Mouse (Mus musculus) heart, postnatal 10 days (tissue): ENCODE data around the gene Nploc4. TPM values are rescaled to one million over a fixed set of nuclear protein-coding genes. Genes with fewer than 3 reads are reported as not detected.

Experiments
- DNase-seq, 2 experiments: peaks; one replicate each; pipeline ENCODE4 v3.0.0; 2021
- intact Hi-C: fragments of 180-260 bp; cut with DNase I; formaldehyde crosslinking; loops from one replicate; pipeline ENCODE4 v1.15.1; 2025
- total RNA-seq, 2 experiments: library from RNA; stranded (reverse); gene quantifications; 2 replicates each; pipeline ENCODE4 v1.2.3; 2021

Nploc4 gene
- total RNA-seq: 10 to 100 TPM; 53.9 to 59.6 TPM

DNA sequence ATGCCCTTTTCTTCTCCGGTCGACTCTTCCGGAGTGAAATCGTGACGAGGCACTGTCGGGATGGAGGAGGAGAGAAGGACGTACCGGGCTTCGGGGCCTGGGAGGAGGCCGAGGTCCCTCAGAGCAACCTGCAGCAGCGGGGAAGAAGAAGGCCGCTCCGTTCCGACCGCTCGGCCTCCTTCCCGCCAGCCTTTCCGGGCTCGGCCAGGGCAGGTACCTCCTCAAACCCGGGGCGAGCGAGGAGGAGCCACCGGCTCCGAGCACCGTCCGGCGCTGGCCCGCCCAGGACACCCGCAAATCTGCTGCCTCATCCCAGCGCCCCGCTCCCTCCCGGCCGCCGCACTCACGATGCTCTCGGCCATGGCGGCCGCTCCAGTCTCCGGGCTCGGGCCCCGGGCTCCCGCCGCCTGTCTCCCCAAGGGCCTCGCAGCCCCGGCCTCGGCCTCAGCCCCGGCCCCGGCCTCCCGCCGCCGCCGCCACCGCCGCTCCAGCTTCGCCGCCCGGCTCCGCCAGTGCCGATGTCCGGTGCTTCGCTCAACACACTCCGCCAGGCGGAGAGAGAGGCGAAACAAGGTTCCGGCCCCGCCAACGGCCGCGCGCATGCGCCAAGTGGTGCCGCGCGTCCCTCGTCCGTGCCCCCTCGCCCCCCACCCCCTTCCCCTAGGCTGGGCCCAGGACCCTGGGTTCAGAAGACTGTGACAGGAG is at the start of gene Nploc4:
Nploc4 (minus strand) TSS at position 557 of the 705 bp plus-strand sequence.
- intact Hi-C loops: no loop called here
- DNase-seq: peak; percentile 93 to 95

DNA sequence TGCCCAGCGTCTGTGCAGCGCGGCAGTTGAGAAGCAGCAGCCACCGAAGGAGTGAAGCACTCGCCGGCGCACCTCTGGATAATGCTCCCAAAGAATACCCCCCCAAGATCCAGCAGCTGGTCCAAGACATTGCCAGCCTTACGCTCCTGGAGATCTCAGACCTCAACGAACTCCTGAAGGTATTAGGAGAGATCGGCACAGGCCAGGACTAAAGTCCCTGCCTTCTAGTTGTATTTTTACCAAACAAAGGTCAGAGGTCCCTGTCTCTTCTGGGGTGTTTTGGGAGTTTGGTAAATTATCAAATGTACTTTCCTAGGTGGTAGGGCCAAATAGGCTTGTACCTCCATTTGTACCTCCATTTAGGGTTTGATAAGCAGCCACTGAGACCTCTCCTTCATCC is 47.7 kb upstream of the Nploc4 start:
- DNase-seq: no peak
- intact Hi-C loops: loop anchor here (5.0 kb wide), 1 partner anchor 292 kb away; no protein-coding TSS in a partner anchor

DNA sequence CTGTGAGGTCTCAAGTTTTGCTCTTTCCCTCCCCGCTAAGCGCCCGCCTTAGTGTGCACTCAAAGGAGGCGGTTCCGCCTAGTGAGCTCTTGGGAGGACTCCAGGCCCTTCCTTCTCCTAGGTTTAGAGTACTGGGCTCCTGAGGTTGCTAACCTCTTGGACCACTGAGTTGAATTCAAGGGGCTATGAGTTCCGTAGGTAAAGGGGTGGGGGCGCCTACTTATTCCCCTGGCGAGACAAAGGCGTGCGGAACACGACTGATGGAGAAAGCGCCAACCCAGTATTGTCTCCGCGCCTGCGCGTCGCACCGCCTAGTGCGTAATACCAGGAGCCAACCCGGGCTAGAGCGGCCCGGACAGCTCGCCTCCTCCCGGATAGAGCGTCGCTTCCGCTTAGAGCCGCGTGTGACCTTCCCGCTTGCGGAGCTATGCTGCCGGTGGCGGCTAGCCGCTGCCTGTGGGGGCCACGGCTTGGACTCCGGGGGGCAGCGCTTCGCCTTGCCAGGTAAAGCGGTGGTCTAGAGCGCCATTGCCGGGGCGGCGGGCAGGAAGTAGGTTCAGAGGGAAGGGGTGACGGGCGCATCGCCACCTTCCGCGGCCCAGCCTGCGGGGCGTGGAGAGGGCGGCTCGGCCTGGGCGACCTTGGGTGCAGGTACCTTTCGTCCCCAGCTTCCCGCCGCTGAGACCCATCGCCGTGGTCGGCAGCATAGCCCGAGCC is 46.9 kb upstream of the Nploc4 start, which contains the start of gene Mrpl12:
Mrpl12 (plus strand) TSS at position 349 of the 717 bp plus-strand sequence.
- intact Hi-C loops: no loop called here
- DNase-seq: peak; percentile 93 to 94

DNA sequence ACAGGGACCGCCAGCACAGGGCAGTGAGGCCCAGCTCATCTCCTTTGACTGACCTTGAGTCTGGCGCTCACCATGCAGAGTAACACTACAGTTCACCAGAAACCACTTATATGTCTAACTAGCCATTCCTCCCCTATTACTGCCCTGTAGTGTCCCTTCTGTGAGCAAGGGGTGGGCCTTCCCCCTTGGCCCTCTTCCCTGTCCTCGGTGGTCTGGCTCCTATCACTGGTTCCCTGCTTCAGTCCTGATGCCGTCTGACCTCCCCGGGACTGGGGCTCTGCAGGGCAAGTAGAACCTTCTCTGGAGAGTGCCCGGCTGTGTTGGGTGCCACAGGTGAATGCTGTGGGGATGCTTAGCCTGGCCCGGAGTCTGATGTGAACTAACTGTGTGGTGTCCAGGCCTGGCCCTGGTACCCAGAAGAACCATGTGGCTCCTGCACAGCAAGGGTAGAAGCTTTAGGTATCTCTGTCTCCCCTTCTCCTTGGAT is 46.0 kb upstream of the Nploc4 start:
- intact Hi-C loops: no loop called here

DNA sequence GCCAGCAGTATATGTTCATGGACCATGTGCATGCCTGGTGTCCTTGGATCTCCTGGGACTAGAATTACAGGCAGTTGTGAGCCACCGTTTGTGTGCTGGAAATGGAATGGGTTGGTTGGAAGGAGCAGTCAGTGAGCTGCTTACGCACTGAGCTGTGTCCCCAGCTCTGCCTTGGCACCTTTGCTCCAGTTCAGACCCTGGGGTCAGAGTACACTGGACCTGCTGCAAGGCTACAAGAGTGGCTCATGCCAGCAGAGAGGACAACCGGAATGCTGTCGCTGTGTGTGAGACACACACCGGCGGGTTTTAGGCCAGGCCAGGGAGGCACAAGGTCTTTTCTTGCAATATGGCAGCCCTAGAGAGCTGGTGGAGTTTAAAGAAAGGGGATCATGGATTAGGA is 34.5 kb upstream of the Nploc4 start:
- intact Hi-C loops: no loop called here
- DNase-seq: no peak

More for the DNA sequence above, 46.0 kb upstream of the Nploc4 start:
- no peak for DNase-seq

DNA sequence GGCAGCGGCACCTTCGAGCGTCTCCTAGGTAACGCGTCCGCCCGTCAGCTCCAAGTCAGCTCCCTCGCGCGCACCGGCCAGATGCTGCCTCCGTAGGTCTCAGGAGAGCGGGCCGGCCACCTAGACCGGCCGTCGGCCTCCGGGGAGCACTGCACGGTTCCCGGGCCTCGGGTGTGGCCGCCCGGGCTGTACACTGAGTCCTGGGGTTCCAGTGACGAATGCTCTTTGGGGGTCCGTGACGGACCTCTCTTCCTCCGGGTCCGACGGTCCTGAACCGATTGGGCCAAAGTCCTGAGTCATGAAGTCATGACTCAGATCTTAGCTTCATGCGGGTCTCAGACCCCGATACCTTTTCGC is 30.2 kb upstream of the Nploc4 start:
- intact Hi-C loops: no loop called here
- DNase-seq: no peak

DNA sequence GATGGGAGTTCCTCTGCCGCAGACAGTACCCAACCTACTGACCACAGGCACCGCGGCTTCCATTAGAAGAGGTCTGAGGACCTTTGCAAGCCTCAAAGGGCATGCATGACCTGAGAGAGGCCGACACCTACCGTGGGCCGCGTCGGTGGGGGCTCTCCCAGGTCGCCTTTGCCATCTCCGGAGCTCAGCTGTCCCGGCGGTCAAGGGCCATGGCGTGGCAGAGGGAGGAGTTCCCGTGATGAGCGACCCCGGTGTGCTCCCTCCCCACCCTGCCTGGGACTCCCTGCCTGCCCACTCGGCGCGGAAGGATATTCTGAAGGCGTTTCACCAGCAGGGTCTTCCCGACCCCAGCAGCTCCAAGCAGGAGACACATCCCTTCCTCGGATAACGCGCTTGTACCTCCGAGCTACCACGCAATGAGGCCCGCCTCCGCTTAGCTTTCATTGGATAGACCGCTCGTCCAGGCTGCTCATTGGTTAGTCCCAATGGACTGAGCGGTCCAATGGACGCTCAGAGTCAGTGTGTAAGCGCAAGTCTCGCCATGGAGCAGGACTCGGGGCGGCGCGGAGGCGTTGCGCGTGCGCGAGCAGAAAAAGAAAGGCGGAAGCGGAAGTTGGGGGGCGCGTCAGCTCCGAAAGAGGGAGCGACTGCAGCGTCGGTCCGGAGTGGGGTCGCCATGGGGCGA is 29.7 kb upstream of the Nploc4 start, which contains the start of gene Arl16:
Arl16 (minus strand) TSS at position 557 of the 685 bp plus-strand sequence.
- DNase-seq: peak; percentile 95
- intact Hi-C loops: no loop called here

DNA sequence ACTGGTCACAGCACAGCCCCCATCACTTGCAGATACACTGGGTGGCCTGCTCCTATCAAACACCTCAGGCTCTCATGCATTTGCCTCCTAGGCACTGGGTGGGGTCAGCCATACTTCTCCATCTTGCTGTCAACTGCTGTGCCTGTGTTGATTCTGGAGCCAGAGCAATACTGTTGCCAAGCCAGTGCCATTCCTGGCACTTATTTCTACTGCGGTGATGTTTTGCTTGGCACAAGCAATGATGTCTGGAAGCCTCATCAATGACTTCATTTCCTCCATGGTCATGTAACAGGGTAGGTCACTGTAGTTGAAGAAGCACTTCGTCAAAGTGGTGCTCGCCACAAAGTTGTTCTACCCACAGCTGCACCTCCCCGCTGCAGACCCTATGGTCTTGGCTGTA is 28.0 kb upstream of the Nploc4 start:
- DNase-seq: no peak
- intact Hi-C loops: no loop called here

DNA sequence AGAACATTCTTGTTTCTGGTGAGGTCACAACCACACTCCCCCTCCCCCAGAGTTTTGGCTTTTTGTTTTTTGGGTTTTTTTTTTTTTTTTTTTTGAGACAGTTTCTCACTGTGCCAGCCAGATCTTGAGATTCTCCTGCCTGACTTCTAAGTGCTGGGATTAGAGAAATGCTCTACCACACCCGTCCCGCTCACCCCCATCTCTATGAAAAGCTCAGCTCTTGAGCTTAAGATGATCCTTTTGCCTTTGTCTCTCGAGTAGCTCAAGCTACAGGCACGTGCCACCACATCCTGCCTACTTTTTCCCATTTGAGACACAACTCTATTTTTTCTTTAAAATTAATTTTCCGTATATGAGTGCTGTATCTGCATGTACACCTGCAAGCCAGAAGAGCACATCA is 26.9 kb upstream of the Nploc4 start:
- no peak for DNase-seq
- intact Hi-C loops: no loop called here

DNA sequence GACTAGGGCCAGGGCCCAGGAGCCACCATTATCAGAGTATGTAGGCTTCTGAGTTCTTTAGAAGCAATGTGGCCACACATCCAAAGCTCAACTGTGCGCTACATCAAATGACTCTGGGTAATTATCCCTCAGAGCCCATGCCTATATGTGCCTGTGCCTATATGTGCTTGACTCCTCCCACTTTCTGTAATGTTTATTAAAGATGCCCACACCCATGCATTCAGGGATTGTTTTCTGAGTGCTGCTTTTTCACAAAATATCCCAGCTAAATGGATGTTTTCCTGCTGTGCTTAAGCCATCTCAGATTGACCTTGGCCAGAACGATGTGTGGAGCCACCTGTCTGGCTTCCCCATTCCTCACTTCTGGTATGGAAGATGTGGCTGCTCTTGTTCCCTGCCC is 26.0 kb upstream of the Nploc4 start:
- intact Hi-C loops: no loop called here
- DNase-seq: no peak

DNA sequence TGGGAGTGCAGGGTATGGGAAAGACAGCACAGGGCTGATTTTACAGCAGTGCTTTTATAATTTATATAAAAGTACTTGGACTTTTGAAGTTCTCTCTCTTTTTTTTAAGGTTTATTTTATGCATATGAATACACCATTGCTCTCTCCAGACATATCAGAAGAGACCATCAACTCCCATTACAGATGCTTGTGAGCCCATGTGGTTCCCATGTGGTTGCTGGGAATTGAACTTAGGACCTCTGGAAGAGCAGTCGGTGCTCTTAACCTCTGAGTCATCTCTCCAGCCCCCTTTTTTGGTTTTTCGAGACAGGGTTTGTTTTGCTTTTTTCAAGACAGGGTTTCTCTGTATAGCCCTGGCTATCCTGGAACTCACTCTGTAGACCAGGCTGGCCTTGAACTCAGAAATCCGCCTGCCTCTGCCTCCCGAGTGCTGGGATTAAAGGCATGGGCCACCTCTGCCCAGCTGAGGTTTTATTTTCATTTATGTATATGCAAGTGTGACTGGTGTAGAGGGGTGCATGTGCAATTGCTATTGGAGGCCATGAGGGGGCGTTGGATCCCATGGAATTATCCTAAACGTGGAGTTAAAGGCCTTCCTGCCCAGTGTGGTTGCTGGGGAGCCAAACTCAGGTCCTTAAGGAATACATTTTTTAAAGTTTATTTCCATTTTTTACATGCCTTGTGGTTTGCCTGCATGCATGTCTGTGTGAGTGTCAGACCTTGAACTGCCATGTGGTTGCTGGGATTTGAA is 21.5 kb upstream of the Nploc4 start:
- no peak for DNase-seq
- intact Hi-C loops: no loop called here

DNA sequence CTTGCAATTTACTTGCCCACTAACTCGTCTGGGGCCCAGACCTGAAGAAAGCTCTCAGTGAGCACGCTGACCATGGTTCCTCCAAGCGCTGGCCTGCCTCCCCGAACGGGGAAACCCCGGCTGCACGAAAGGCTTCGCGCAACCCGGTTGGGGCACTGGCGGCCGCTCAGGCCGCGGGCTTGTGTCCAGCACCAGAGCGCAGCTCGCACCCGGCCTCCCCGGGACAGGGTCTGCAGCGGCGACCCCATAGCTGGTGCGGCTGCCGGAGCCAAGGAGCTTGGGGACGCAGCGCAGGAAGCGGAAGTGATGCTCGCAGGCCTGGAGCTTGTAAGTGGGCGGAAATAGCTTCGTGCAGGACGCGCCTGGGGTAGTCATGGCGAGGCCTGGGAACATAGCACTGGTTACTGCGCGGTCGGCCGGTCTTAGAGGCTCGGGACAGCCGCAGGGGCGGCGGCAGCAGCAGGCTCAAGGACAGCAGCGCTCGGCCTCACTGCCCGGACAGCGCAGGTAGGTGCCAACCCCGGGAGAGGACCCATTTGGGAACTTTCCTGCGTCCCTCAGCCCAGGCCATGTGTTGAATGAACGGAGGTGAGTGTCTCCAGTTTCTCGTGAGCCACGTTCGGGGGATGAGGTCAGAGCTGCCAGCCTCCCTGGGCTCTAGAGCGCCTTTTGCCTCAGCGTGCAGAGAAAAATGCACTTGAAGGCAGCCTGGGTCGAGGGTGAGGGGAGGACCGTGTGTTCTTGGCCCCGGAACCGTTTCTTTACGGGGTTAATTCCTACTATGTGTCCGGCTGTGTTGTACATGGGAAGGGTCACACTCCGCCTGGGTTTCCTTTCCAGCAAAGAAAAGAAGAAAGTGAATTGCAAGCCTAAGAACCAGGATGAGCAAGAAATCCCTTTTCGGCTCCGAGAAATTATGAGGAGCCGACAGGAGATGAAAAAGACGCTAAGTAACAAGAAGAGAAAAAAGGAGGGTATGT is 20.6 kb upstream of the Nploc4 start, which contains the start of the genes Oxld1 and Ccdc137:
Oxld1 (minus strand) TSS at position 297 of the 980 bp plus-strand sequence.
Ccdc137 (plus strand) TSS at position 344 of the 980 bp plus-strand sequence.
- peak; percentile 87 to 89 for DNase-seq
- intact Hi-C loops: no loop called here

DNA sequence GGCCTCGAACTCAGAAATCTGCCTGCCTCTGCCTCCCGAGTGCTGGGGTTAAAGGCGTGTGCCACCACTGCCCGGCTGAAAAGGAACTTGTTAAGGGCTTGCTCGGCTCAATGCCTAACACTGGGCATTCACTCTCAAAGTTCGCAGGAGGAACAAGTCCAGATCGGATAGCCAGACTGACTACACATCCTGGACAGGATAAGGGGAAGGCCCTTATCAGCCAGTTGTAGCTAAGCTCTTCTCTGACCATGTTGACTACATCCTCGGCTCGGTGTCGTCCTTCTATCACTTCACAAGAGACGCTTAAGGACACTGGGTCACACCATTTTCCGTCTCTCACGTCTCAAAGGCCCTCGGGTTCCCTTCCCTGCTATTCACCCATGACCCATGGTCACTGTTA is 19.9 kb upstream of the Nploc4 start:
- DNase-seq: peak in 1 of 2 experiments; percentile 23

DNA sequence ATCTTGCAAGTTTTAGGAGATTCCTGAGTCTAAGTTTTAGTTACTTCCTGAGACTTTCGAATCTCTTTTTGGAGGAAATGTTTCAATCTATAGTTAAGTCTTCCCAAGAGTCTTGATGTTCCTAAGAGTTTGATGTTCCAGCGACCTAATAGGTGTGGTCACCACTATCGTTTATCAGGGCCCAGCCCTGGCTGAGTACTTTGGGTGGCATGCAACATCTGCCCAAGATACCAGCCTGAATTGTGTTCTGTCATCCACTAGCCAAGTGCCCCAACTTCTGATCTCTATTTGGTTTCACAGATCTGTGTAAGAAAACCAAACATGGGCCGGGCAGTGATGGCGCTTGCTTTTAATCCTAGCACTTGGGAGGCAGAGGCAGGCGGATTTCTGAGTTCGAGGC is 17.9 kb upstream of the Nploc4 start:
- intact Hi-C loops: no loop called here
- no peak for DNase-seq

More for the DNA sequence above, 19.9 kb upstream of the Nploc4 start:
- intact Hi-C loops: no loop called here

DNA sequence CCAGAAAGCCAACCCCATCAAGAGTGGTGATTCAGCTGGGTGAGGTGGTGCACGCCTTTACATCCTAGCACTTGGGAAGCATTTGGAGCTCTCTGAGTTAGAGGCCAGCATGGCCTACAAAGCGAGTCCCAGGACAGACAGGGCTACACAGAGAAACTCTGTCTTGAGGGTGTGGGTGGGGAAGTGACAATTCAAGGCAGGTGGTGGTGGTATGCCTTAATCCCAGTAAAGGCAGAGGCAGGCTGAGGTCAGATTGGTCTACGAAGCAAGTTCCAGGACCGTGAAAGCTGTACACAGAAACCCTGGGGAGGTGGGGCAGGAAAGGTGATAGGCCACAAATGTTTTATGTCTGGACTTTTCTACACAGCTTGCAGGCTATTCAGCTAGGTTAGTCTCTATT is 17.5 kb upstream of the Nploc4 start:
- no peak for DNase-seq
- intact Hi-C loops: no loop called here

DNA sequence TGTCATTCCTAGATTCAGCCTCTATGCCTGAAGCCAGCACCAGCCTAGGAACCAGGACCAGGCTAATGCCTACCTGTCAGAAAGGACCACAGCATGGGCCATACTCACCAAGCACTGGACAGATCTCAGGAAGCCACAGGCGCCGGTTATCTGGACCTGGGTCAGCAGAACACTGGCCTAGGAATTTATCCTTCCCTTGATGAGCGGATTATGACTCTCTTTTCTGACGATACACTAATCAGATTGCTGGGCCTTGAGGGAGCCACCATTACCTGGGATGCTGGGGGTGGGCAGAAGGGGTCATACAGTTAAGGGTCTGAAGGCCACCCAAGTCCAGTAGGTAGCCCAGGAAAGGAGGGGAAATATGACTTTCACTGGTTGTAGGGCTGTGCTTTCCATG is 15.8 kb upstream of the Nploc4 start, which contains the start of gene Pde6g:
Pde6g (minus strand) TSS at position 195 of the 400 bp plus-strand sequence.
- intact Hi-C loops: no loop called here
- DNase-seq: no peak

DNA sequence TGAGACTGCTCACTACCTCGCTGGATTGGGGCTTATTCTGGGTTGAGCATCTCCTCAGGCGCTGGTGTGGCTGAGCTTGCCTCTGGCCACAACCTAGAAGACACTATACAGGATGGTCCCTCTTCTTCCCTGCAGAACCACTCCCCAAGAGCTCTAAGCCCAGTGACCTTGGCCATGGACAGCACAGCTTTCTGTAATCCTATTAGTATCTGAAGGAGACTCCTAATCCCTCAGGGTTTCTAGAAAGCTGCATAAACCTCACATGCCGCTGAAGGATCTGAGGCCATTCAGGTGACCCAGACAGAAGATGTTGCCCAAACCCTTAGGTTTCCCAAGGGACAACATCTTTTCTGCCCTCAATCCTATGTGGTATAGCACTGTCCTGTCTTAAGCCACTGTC is 14.7 kb upstream of the Nploc4 start:
- DNase-seq: no peak
- intact Hi-C loops: no loop called here

DNA sequence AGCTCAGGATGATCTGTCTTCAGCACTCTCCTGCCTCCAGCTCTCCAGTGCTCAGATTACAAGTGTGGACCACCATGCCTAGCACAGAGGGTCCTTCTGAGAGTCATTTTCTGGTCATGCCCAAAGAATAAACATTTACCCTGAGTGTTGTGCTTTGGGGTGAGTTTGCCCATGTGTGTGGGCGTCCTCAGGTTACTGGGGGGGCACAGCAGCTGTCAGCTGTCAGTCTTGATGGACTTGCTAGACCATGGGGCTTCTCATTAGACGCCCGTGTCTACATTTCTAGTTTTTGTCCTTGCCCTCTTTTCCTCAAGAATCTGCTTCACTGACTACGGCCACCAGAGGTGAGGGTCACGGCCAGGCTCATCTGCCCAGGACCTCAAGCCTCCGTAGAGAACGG is 9.7 kb upstream of the Nploc4 start:
- intact Hi-C loops: no loop called here
- DNase-seq: no peak

DNA sequence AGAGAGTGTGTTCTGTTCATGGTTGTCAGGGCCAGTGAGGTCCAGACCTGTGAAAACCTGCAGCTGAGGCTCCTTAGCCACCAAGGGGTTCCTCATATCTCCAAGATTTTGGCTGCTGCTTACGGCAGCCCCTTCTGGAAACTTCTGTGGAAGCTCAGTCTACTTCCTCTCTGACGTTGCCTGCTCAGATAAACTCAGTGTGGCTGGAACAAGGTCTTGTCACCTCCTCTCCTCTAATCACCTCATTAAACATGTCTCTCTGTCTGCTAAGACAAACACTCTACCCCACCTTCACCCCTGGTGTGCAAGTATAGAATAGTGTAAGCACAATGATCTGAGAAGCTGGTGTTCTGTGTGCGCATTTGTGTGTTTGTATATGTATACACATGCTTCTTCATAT is 8.0 kb upstream of the Nploc4 start:
- DNase-seq: no peak
- intact Hi-C loops: no loop called here
